Mouse (Mus musculus) hindbrain, postnatal 0 days (tissue): ENCODE data around the gene Macrod2. TPM values are rescaled to one million over a fixed set of nuclear protein-coding genes. Genes with fewer than 3 reads are reported as not detected.

ENCODE experiments used
- ATAC-seq: fragments of 200-750 bp; cut with Nextera tagmentation; 2 replicates; pipeline ENCODE4 v1.8.0; 2017; ENCODE audit warnings: mild to moderate bottlenecking, moderate TSS enrichment, moderate library complexity
- DNase-seq: peaks from one replicate; pipeline ENCODE4 v3.0.0-alpha.2; 2015; ENCODE audit warnings: low spot score
- H3K27ac ChIP-seq: fragments of 300-500 bp; sonication (generic); 2 replicates; pipeline ENCODE4 v1.5.1; 2014; ENCODE audit warnings: mild to moderate bottlenecking
- H3K27me3 ChIP-seq: fragments of 300-500 bp; sonication (generic); 2 replicates; pipeline ENCODE4 v1.6.1; 2014; ENCODE audit warnings: low read length, mixed read lengths; ENCODE audit not compliant: insufficient read depth
- H3K36me3 ChIP-seq: fragments of 300-500 bp; sonication (generic); 2 replicates; pipeline ENCODE4 v1.6.1; 2014; ENCODE audit warnings: low read length, mixed read lengths; ENCODE audit not compliant: insufficient read depth
- H3K4me1 ChIP-seq: fragments of 300-500 bp; sonication (generic); 2 replicates; pipeline ENCODE4 v1.6.1; 2014; ENCODE audit warnings: antibody characterized with exemption, low read length, mixed read lengths; ENCODE audit not compliant: insufficient read depth
- H3K4me2 ChIP-seq: fragments of 300-500 bp; sonication (generic); 2 replicates; pipeline ENCODE4 v1.6.1; 2014; ENCODE audit warnings: low read depth, mild to moderate bottlenecking, low read length, moderate library complexity, mixed read lengths
- H3K4me3 ChIP-seq: fragments of 300-500 bp; sonication (generic); 2 replicates; pipeline ENCODE4 v1.5.1; 2014; ENCODE audit warnings: low read length
- H3K9ac ChIP-seq: fragments of 300-500 bp; sonication (generic); replicated peaks from 2 replicates; pipeline ENCODE4 v1.6.1; 2014; ENCODE audit warnings: mild to moderate bottlenecking, low read length, moderate library complexity, mixed read lengths
- H3K9me3 ChIP-seq: fragments of 300-500 bp; sonication (generic); 2 replicates; pipeline ENCODE4 v1.6.1; 2016; ENCODE audit warnings: low read length, mixed read lengths
- CTCF ChIP-seq: IDR thresholded peaks from 2 replicates; pipeline ENCODE4 v1.5.1; 2016; ENCODE audit warnings: antibody characterized with exemption, control low read depth, low read depth
- WGBS: fragments of 180-500 bp; shearing (Covaris S2); extraction: QIAGEN DNeasy Blood & Tissue Kit; methylation state at CpG from one replicate; pipeline ENCODE4 v1.1.7; 2014; 5-methylcytosine and 5-hydroxymethylcytosine counted together
- polyA plus RNA-seq: library from polyadenylated mRNA; unstranded; fragments of >200 nt; fragmentation: Nextera tagmentation; extraction: Ambion mirVana; gene quantifications from 2 replicates; pipeline ENCODE4 v1.2.1, GENCODE M21; 2015
- total RNA-seq: library from RNA; depleted of rRNA; stranded (reverse); fragments of >200 nt; gene quantifications from 2 replicates; pipeline ENCODE4 v1.2.3, GENCODE M21; 2014

Gene Macrod2
- total and polyA plus RNA-seq, 2 experiments from 2014 or later = 18.3 to 60.0 TPM

GRCm38 (mm10) chr2:141594811-141595210, 1199.7 kb downstream of the Macrod2 start:
- no peaks in the 10 kb centered on the region for H3K4me1 ChIP-seq
- no peak overlapping the region for H3K4me3 ChIP-seq
- H3K9ac ChIP-seq = no peak overlapping the region
- peak; percentile 49 for DNase-seq
- H3K4me2 ChIP-seq = no peak overlapping the region
- H3K27me3 ChIP-seq = no peaks in the 10 kb centered on the region
- ATAC-seq = no peak
- no peak overlapping the region for H3K27ac ChIP-seq
- WGBS = 45% methylated on average over 4 of the region's 4 CpGs
- H3K9me3 ChIP-seq = no peaks in the 10 kb centered on the region
- H3K36me3 ChIP-seq = no peaks in the 10 kb centered on the region
- no peak for TF ChIP-seq CTCF

DNA sequence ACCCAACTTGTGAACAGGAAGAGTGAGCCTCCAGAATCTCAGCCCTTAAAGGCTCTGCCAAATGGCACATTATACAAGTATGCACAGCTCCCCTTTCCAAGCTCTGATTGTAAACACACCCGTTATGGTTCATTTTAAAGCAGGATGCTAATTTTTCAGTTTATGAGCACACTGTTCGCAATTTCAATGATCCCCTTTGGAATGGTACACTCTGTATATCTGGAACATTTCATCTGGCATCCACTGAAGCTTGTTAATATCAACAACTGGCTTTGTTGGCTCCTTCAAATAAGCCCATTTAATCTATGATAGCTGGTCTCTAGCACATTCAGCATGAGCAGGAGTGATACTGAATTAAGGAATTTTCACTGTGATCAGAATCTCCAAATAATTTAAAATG, 1222.6 kb downstream of the Macrod2 start:
- no peak for ATAC-seq

DNA sequence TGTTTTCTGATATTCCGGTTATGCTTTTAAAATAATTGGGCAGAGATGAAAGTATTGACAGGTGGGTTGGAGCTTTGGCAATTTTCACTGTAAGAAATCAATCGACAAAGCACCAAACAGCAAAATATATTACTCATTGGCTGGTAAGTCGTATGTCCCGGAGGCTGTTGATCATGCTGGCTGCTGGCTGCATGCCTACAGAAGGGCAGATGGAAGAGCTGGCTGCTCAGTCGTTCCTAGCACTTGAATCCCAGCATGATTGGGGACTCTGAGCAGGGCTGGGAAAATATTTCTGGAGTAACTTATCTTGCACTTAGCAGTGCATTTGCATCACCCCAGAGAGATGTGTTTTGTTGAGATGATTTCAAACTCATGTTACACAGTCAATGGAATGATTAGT, 1223.1 kb downstream of the Macrod2 start:
- H3K4me2 ChIP-seq = no peak overlapping the region
- 56% methylated on average over 5 of the region's 5 CpGs for WGBS
- H3K4me3 ChIP-seq = no peak overlapping the region
- peak; percentile 69 for DNase-seq
- H3K27ac ChIP-seq = no peak overlapping the region
- H3K9me3 ChIP-seq = no peaks in the 10 kb centered on the region
- H3K9ac ChIP-seq = no peak overlapping the region
- no peak for TF ChIP-seq CTCF
- H3K27me3 ChIP-seq = no peaks in the 10 kb centered on the region
- no peaks in the 10 kb centered on the region for H3K36me3 ChIP-seq
- no peak for ATAC-seq
- H3K4me1 ChIP-seq = no peaks in the 10 kb centered on the region

More for the DNA sequence above, 1222.6 kb downstream of the Macrod2 start:
- H3K4me2 ChIP-seq = no peak overlapping the region
- no peaks in the 10 kb centered on the region for H3K9me3 ChIP-seq
- no peaks in the 10 kb centered on the region for H3K27me3 ChIP-seq
- no peak overlapping the region for H3K4me3 ChIP-seq
- no peak overlapping the region for H3K9ac ChIP-seq
- no peak overlapping the region for H3K27ac ChIP-seq
- no peaks in the 10 kb centered on the region for H3K36me3 ChIP-seq
- 76% methylated on average over 2 of the region's 2 CpGs for WGBS
- TF ChIP-seq CTCF = no peak
- no peak for DNase-seq
- H3K4me1 ChIP-seq = no peaks in the 10 kb centered on the region

DNA sequence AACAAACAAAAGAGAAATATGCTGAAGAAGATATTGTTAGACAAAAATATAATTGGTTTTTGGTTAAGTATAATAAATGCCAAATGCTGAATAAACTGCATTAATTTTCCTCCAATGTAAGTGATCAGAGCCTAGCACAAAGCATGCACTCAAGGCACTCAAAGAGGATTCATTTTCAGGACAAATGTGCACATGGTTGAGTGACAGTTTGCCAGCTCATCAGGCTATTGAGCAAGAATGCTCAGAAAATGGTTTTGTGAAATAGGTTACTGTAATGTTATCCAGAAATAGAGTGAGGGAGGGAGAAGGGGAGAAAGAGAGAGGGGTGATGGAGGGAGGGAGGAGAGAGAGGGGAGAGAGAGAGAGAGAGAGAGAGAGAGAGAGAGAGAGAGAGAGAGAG, 1268.9 kb downstream of the Macrod2 start:
- no peak for TF ChIP-seq CTCF
- no peaks in the 10 kb centered on the region for H3K9me3 ChIP-seq
- H3K27ac ChIP-seq = no peak overlapping the region
- no peak overlapping the region for H3K9ac ChIP-seq
- ATAC-seq (no peak), DNase-seq (no peak)
- no peak overlapping the region for H3K4me2 ChIP-seq
- H3K27me3 ChIP-seq = no peaks in the 10 kb centered on the region
- H3K4me1 ChIP-seq = no peaks in the 10 kb centered on the region
- H3K36me3 ChIP-seq = no peaks in the 10 kb centered on the region
- H3K4me3 ChIP-seq = no peak overlapping the region

- Histone ChIP-seq H3K36me3 (no peaks in the 10 kb centered on the region), H3K9ac (no peak overlapping the region), H3K4me2 (no peak overlapping the region), H3K4me1 (no peaks in the 10 kb centered on the region), H3K27ac (no peak overlapping the region), H3K9me3 (no peaks in the 10 kb centered on the region), H3K4me3 (no peak overlapping the region), H3K27me3 (no peaks in the 10 kb centered on the region)
- TF ChIP-seq CTCF = no peak
- ATAC-seq (no peak), DNase-seq (no peak)
- 84% methylated on average over 3 of the region's 3 CpGs for WGBS
Measured at GRCm38 (mm10) chr2:141672814-141673213, 1277.7 kb downstream of the Macrod2 start.

GRCm38 (mm10) chr2:141673405-141673804, 1278.3 kb downstream of the Macrod2 start:
- Histone ChIP-seq H3K4me1 (no peaks in the 10 kb centered on the region), H3K9me3 (no peaks in the 10 kb centered on the region), H3K9ac (no peak overlapping the region), H3K27ac (no peak overlapping the region), H3K36me3 (no peaks in the 10 kb centered on the region), H3K4me3 (no peak overlapping the region), H3K4me2 (no peak overlapping the region), H3K27me3 (no peaks in the 10 kb centered on the region)
- 81% methylated on average over 8 of the region's 8 CpGs for WGBS
- TF ChIP-seq CTCF = no peak
- DNase-seq (no peak), ATAC-seq (no peak)

GRCm38 (mm10) chr2:141697541-141697940, 1302.4 kb downstream of the Macrod2 start:
- Histone ChIP-seq H3K9me3 (no peaks in the 10 kb centered on the region), H3K27me3 (no peaks in the 10 kb centered on the region), H3K9ac (no peak overlapping the region), H3K36me3 (no peaks in the 10 kb centered on the region), H3K4me3 (no peak overlapping the region), H3K4me1 (no peaks in the 10 kb centered on the region), H3K27ac (no peak overlapping the region), H3K4me2 (no peak overlapping the region)
- ATAC-seq (no peak), DNase-seq (peak; percentile 8)
- WGBS = 80% methylated on average over 3 of the region's 3 CpGs
- no peak for TF ChIP-seq CTCF
